Mouse (Mus musculus) urinary bladder, postnatal 25 days (tissue): Measurements from ENCODE around the gene Lemd1.
"Not testable (repeated sequence)": the region's sequence is repeated elsewhere in the genome, so short reads cannot be mapped to it uniquely, and the experiment has no call there.

ENCODE experiments used
- DNase-seq: peaks from one replicate; pipeline ENCODE4 v3.0.0; 2022; ENCODE audit warnings: low spot score

Gene Lemd1

DNA sequence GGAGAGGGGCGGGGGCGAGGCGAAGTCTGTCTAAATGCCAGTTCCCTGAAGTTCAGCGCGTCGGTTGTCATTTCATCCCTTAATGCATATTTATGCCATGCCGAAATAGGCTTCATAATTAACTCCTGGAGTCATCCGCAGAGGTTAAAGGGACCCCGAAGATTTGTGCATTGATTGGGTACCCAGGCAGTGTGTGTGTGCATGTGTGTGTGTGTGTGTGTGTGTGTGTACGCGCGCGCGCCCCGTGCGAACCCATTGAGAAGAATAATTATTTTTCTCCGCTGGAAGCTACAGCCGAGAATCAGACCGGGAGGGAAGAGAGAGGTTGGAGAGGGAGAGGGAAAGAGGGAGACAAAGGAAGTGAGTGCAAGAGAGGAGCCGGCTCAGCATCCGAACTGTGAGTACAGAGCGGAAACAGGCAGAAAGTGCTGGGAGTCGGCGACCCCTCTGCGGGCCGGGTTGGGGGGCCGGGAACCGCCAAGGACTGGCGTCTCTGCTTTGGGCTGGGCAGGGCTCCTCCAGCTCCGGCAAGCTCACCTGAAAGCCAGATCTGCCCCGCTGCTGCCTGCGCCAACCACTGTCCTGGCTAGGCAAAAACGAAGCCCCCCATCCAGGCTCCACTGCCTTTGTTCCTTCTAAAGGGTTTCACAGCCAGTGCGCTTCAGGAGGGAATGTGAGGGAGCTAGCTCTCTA lies at the start of gene Lemd1, which contains the start of gene AC124108.1:
TSS of gene Lemd1 (plus strand) at position 339 of the 693 bp plus-strand sequence.
TSS of gene AC124108.1 (plus strand) at position 365 of the 693 bp plus-strand sequence.
- DNase-seq: no peak

DNA sequence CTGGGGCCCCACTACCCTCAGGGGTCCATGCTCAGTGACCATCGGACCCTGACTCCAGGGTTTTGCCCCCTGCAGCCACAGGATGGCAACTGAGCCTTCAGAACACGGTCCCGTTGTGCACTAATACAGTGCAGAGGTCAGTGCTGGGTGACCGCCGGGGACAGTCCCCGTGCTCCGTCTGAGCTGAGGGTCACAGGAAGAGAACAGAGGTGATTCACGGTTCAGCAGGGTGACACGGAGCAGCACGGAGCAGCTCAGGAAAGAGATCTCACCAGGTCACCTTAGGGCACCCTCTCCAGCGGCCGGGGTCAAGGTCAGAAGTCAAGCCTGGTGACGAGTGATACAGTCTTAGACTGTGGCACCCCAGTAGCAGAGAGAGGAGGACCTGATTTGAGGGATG lies 49.5 kb upstream of the Lemd1 start:
- no peak for DNase-seq

DNA sequence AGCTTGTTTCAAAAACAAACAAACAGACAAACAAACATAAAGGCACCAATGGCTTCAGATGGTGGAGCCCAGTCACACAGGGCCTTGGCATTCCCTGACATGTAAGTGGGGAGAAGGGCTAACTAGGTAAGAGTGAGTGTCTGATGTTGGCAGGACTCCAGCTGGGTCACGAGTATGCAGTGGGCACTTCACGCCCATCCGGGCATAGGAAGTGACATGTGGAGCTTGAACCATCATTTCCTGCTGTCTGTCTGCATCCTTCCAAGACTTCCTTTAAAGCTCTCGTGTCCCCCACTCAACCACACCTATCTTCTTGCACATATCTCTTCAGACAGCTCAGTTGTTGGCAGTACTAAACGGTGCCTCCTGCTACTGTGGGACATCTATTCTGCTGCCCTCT lies 48.2 kb upstream of the Lemd1 start:
- DNase-seq: no peak

DNA sequence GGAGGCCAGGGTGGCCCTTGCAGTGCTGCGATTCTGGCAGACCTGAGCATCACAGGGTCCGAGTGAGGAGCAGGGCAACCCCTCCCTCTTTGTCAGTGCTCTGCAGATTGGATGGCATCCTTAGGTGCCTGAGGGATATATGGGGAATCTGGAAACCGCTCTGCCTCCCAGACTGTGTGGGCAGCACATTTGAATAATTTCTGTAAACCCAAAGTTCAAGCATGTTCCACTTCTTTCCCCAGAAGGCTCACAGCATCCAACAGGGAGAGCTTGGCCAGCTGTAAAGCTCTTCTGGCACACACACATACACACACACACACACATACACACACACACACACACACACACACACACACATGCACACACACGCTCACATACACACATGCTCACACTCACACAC lies 47.5 kb upstream of the Lemd1 start:
- no peak for DNase-seq

DNA sequence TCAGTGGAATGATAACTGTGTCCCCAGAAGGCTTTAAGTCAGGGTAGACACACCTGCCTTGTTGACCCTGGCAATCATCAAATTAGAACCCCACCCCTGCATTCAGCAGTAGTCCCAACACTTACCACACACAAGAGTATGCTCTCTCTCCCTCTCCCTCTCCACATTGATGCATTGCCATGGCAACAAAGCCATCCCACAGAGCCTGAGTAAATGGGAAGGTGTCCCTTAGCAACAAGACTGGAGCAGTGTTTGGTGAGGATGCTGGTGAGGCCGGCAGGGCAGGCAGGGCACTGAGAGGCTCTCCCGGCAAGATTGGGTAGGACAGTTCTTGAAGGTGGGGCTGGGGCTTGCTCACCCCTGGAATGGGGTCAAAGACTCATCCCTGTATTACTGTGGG lies 47.0 kb upstream of the Lemd1 start:
- DNase-seq: no peak

DNA sequence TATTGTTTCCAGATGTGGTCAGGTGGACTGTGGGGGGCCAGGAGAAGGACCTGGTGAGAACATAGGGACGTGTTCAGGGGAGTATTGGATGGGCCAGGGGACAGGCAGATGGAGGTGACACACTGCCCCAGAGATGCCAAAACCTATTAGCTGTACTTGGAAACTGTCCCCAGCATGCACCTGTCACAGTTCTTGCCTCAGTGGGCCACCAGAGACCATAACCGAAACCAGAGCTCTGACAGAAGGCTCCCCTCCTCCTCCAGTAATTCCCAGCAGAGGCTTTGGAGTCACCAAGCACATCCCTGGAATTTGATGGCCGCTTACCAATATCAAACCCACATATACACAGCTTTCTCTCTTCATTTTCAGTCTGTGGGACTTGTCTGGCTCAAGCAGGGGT lies 46.4 kb upstream of the Lemd1 start:
- no peak for DNase-seq

DNA sequence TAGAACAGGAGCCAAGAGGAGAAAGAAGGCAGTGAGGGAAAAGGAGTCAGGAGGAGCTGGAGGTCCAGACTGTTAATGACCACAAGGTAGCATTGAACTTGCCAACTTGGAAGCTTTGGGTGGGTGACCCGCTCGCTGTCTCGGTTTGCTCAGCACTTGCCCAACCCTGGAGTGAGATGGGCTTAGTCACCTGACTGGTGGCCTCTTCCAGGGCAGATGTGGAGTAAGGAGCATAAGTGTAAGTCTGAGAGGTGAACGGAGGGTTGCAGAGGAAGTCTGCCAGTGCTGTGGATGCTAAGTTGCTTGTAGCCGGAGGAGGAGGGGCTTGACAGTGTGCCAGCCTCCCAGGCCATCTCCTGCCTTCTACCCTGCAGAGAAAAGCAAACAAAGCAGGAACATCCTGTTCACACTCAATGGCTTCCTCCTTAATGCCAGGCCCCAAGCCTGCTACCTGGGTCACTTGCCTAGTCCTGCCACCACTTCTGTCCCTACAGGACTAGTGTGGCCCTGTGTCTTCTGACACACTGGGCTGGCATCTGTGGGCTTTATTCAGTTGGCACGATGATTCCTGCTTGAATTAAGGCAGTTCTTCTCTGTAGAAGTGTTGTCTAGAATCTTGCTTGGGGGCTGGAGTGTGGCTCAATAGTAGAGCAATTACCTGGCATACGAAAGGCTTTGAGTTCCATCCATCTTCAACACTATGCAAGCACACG lies 45.1 kb upstream of the Lemd1 start:
- no peak for DNase-seq

DNA sequence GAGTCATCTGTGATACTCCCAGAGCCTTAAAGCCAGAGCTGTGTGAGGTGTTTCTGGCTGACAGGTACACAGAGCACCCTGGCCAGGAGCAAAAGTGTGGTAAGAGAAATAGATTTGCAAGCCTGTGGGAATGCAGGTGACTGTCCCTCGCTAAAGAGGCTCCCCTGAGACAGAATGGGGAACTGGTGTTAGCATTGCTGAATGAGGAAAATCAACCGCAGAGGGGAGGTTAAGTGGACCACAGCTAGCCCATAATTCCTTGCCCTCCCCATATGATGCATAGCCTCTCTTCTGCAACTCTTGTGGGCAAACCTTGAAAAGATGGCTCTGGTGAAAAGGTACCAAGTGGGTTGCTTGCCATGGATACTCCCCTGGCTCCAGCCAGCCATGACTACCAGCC lies 41.8 kb upstream of the Lemd1 start:
- no peak for DNase-seq

DNA sequence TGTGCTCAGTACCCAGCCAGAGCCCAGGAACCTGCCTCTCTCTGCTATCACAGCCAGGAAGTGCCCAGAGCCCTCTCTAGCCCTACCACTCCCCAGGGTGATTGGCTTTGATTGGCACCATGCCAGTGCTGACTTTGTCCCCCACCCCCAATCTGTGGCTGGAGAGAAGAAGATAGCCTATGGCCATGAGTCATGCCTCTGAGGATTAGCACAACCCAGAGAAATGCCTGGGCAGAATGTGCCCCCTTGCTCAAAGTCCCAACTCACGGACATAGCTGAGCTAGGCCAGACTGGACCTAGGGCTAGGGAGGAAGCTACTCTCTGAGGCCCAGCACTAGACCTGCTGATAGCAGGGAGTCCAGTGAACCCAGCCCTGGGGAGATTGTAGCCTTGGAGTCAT lies 41.1 kb upstream of the Lemd1 start:
- DNase-seq: peak; percentile 55

DNA sequence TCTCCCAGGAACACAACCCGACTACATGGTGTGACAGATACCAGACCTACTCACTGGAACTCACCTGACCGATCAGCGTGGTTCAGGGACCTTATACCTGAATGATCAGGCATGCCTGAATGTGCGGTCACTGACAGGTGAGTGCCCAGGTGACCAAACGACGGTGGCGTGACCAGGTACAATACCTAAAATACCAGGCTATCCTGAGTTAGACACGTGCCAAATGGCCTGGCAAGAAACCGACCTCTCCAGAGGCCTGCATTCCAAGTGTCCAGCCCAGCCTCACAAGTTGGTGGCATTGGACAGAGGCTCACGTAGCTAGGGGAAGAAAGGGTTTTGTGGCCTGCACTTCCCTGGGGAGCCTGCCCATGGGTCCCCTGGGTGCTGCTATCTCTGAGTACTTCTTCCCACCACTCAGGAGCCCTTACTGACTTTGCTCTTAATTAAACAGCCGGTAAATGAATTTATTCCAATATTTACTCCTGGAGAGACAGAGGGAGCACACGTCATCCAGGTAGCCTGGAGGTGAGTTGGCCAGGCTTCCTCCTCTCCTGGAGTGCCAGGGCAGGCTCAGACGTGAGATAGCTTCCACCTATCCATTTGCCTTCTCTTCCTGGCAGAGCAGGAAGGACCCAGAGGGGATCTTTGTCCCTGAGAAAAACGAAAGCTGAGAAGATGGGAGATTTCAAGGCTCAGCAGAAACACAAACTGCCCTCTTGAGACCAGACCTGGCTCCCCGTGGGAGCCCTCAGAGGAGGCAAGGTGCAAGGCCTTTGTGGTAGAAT lies 40.2 kb upstream of the Lemd1 start:
- DNase-seq: no peak

DNA sequence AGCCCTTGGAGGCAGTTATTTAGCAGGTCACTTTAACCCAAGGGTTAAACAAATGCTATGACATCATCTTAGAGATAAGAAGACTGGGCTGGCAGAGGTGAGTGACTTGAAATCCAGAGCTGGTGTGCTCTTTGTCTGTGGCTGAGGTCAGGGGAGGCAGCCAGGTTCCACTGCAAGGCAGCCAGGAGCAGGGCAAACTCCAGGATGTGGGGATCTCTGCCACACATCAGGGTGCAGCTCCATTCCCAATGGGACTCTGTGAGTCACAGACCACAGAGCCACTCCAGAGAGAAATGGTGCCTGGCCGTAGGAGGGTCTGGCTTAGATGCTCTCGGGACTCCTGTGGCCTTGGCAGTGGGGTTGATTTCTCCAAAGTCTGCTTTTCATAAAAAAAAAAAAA lies 39.3 kb upstream of the Lemd1 start:
- no peak for DNase-seq

DNA sequence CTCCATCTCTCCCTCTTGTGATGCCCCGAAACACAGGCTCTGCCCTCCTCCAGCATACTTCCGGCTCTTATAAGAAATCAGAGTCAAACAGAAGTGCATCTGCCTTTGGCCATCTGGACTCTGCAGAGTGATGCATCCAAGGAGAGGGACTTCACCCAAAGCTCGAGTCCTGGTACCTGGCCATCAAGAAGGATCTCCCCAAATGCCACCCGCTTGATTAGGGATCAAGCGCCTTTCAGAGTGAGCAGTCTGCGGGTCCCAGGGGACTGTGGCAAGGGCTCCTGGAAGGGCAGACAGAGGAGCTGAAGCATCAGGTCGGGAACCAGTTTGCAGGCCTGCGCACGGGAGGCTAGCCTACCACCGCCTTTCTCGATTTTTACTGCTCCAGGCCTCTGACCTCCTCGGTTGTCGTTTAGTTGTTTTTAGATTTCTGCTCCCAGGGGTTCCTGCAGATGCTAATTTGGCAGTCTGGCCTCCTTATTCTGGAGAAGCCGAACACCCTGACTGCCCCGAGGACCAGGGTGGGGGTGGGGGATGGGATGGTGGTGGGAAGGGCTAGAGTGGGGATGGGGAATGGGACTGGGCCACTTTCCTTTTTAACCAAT lies 38.0 kb upstream of the Lemd1 start:
- no peak for DNase-seq

DNA sequence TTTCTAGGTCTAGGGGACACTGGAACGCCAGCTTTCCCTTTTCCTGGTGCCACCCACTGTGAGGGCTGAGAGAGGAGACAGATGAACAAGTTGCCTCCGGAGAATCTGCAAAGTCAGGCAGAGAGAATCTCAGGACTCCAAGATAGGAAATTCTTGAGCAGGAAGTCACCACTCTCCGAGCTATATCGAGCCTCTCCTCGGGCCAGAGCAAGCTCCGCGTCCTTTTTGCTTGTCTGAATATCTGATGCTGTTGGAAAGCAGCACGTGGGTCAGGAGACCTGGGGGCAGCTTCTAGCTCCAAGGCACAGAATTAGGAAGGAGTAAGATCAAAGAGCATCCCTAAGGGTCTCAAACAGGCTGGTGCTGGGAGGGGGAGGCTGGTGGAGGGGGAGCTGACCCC lies 37.5 kb upstream of the Lemd1 start:
- no peak for DNase-seq

DNA sequence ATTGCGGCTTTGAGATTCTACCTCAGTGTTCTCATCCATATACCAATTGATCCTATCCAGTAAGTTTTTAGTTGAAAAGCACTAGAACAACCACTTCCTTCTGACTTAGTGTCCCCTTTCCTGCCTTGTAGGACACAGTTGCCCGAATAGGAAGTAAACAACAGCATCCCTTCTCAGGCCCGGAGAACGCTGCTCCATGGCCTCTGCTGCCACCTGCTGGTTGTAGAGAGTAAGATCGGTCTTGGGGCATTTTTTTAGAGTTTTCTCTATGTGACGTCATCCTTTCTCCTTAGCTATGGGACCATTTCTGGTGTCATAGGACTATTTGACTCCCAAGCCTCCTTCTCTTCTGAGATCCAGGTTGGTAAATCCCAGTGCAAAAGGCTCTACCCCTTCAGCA lies 35.5 kb upstream of the Lemd1 start:
- DNase-seq: peak; percentile 77

DNA sequence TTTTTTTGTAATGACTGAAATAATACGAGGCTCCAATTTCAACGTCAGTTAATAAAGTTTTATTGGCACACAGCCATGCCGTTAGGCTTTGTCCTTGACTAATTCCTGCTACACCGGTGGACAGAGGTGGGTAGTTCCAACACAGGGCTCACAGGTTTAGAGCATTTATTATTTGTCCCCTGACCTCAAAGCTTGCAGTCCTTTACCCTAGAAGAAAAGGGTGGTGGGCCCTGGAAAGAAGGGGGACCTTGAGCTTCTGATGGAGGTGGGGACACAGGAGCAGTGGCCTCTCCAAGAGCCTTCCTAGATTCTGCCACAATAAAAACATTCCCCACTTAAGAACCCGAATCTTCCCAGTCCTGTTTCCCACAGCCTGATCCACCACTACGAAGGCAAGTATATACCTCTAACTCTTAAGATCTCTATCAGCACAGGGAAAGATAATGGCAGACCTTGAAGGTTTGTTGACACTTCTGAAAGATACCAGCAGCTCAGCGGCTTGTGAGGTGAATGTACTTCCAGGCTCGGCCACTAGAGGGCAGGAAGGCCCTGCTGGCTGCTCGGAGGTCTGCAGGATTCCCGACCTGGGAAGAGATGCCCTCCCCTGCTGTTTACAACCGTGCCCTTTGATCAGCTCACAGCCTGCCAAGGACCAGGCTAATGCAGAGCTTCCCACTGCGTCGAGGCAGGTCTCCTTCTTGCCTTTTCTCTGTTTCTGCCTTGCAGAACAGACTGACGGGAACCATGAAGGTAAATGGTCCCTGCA lies 34.0 kb upstream of the Lemd1 start:
- peak; percentile 90 for DNase-seq

DNA sequence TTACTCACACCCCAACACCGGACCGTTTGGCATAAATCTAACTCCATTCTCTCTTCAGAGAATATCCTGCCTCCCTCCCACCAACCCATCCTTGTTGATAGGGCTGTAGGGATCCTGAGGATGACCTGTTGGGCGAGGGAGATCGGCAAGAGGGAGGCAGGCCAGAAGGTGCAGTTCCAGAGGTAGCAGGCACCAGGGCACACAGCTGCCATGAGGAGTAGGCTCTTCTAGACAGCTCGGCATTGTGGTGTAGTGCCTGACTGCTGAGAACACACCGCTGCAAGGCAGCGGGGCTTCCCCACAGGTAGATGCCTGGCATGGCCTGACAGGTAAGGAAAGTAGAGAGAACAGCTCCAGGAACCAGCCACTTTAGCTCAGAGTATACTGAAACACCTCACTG lies 33.4 kb upstream of the Lemd1 start:
- DNase-seq: no peak

DNA sequence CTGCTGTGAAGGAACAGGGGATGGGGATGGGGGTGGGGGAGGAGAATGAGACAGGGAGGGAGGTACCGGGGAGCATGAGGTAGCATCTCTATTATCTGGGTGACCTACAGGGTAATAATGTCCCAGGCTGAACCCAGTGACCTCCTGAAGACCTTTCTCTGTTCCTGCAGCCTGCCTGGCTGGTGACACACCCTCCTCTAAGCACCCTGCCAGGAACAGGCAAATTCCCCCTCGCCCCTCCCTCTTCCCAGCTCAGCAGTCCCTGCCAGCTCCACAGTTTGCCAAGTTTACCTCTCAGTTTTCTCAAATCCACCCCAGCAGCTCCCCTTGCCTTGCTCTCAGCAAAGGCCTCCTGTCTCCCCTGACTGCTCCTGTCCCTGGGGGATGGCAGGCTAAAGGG lies 32.5 kb upstream of the Lemd1 start:
- no peak for DNase-seq

DNA sequence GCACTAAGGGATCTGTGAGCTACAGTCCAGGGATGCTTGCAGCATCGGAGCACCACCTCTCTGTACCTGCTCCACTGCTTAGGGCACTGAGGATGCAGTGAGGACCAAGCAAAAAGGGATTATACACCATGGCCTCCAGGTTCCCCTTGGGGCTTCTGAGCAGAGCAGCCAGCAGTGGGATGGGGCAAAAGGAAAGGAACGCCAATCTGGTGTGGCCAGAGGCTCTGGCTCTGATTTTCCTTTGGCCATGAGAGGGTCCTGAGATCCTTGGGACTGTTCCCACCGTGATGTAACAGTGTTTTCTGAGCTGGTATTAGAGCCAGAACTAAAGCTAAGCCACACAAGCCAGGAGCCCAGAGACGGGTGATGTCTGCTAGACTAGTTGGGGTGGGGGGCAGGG lies 31.6 kb upstream of the Lemd1 start:
- no peak for DNase-seq

DNA sequence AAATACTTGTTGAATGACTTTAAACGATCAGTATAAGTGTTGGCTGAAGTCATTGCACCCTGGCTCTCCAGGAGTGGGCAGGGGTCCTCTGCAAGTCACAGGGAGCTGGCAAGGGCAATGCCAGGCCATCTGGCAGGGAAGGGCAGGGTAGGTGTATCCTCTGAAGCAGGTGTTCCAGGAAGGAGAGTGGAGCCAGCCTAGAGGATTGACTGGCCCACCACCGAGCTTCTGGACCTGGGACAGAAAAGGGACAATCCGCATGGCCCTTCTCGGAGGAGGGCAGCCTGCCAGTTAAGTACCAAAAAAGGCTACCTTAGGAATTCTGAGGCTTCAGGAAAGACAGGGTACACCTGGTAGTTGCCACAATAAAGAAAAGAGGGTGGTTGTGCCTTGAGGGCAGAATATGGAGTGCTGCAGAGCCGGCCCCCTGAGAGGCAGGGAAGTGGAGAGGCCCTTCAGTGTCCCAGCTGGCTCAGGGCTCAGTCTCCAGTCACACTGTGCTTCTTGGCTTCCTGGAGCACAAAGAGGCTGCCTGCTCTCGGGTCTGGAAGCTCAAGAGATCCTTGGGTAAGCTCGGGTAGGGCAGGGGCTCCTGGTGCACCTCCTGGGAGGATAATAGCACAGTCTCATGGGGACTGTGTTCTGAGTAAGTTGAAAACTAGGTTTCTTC lies 29.9 kb upstream of the Lemd1 start:
- no peak for DNase-seq

DNA sequence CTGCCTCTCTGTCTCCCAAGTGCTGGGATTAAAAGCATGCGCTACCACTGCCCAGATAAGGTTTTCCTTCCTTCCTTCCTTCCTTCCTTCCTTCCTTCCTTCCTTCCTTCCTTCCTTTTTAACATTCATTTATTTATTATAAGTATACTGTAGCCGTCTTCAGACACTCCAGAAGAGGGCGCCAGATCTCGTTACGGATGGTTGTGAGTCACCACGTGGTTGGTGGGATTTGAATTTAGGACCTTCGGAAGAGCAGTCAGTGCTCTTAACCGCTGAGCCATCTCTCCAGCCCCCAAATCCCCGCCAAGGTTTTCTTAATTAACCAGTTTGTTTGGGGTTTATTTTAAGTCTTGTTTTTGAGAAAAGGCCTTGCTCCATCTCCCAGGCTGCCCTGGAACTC lies 28.6 kb upstream of the Lemd1 start:
- DNase-seq: not testable (repeated sequence)

DNA sequence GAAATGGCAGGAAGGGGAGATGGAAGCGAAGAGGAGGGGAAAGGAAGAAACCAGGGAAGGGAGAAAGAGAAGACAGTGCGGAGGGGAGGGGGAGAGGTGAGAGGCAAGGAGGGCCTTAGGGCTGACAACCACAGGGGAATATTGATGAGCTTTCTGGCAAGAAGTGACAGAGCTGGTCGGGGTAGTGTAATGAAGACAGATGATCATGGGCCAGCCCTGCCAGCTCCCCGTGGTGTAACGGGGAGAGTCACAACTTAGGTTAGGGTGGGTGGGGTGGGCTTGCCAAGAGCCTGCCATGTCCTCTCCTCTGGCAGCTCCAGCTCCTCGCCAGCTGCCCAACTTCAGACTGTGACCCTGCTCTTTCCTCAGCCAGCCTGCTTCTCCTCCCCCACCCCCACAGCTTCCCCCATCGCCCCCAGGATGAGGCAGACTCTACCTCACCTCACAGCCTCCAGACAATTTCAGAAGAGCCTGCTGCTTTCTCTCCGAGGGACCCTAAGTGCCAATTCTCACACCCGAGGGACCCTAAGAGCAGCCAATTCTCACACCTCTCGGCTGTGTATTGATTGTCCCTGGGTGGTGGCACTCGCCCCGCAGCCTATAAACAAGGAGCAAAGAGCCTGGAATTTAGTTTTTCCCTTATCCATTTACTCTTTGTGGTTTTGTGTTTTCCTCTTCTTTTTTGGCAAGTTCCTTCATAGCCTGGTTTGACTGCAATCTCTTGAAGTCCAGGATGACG lies 26.3 kb upstream of the Lemd1 start:
- DNase-seq: no peak
